In the genomic region with DNA sequence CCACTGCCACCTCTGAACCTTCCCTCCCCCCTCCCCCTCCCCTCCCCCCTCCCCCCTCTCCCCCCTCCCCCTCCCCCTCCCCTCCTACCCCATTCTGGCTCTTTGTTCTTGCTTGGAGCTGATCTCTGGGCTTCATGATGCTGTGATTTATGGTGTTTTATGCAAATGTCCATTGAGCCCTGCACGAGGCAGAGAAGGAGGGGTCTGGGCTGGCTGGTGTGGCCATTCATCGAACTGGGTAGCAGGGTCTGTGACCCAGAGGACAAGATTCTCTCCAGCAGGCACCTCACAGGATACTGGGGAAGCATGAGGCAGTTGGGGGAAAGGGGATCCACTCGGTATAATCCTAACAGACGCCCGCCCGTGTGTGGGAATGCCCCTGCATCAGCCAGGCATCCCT, we compare ENCODE assay signal across 21 mouse cellular contexts.
DNase-seq lines count a peak whose midpoint lies in the region; ATAC-seq and TF ChIP-seq lines count a peak whose summit lies in the region.
"Had no signal": no experiment of that assay in that cellular context is flagged by ENCODE, and none has a peak within 500 bp of the region (broad histone marks: within the 10 kb centered on the region; RNA-seq: fewer than 3 reads in every experiment).

No protein-coding gene starts in this region.

- TF ChIP-seq CTCF in forebrain, postnatal 0 days (IDR thresholded peaks at IDR 0.05; ENCODE audit: low read depth), result no peak

- H3K9ac ChIP-seq in forebrain, embryonic 11.5 days (ENCODE audit: low read length), result peak overlapping the region; percentile 33
- no peak overlapping the region for H3K9ac ChIP-seq in forebrain, postnatal 0 days
- no peak overlapping the region; the same call in 1 of the 2 replicates for H3K9ac ChIP-seq in midbrain, embryonic 13.5 days (replicated peaks)
- no peak overlapping the region for H3K9ac ChIP-seq in midbrain, embryonic 15.5 days
- H3K9ac ChIP-seq in forebrain, embryonic 12.5 days, result no peak overlapping the region
- 0 out of 2 replicates have a peak overlapping the region, but pooled peaks have one; percentile 7 for H3K9ac ChIP-seq in neural tube, embryonic 11.5 days (ENCODE audit: low read length)
- H3K9ac ChIP-seq: intestine, embryonic 15.5 days; stomach, embryonic 15.5 days had no signal

- ATAC-seq in forebrain, embryonic 11.5 days (replicated peaks; ENCODE audit: low FRiP score), result no peak
- ATAC-seq in forebrain, postnatal 0 days, result no peak
- ATAC-seq in midbrain, embryonic 13.5 days, result 0 out of 2 replicates have a peak, but pooled peaks have one; percentile 34
- ATAC-seq in midbrain, embryonic 15.5 days (replicated peaks), result no peak
- ATAC-seq in forebrain, embryonic 12.5 days (ENCODE audit: low FRiP score), result no peak
- ATAC-seq in neural tube, embryonic 11.5 days (ENCODE audit: insufficient read depth, low FRiP score, low TSS enrichment), result peak; percentile 82
- ATAC-seq: CD4-positive, CD25-positive, alpha-beta regulatory T cell, adult 4 months; intestine, embryonic 15.5 days; midbrain, embryonic 16.5 days had no signal

- H3K4me2 ChIP-seq in forebrain, embryonic 11.5 days (ENCODE audit: low read depth, low read length, severe bottlenecking), result no peak overlapping the region
- H3K4me2 ChIP-seq in forebrain, postnatal 0 days (ENCODE audit: low read depth), result no peak overlapping the region
- H3K4me2 ChIP-seq in midbrain, embryonic 13.5 days (replicated peaks), result no peak overlapping the region
- H3K4me2 ChIP-seq in midbrain, embryonic 15.5 days, result no peak overlapping the region
- no peak overlapping the region for H3K4me2 ChIP-seq in forebrain, embryonic 12.5 days
- no peak overlapping the region for H3K4me2 ChIP-seq in neural tube, embryonic 11.5 days (ENCODE audit: low read depth)
- H3K4me2 ChIP-seq: intestine, embryonic 15.5 days; stomach, embryonic 15.5 days had no signal

- DNase-seq in forebrain, embryonic 11.5 days (ENCODE audit: low spot score), result no peak
- no peak for DNase-seq in forebrain, postnatal 0 days
- DNase-seq in neural tube, embryonic 11.5 days (ENCODE audit: low spot score), result peak; percentile 56
- DNase-seq in testis, postnatal 14 days (ENCODE audit: low spot score), result no peak
- no peak for DNase-seq in cerebellum, adult 18-20 months
- DNase-seq: adrenal gland, postnatal 14 days; cerebellum, adult 9-10 months; kidney, adult 8-10 months; kidney, postnatal 10 days; lung, adult 18-20 months; lung, postnatal 10 days; thymus, adult 18-20 months; thymus, postnatal 36 days had no signal

- no peaks in the 10 kb centered on the region for H3K27me3 ChIP-seq in forebrain, embryonic 11.5 days (ENCODE audit: control insufficient read depth, insufficient read depth, low read length)
- no peaks in the 10 kb centered on the region for H3K27me3 ChIP-seq in forebrain, postnatal 0 days (ENCODE audit: insufficient read depth, low read length)
- H3K27me3 ChIP-seq in midbrain, embryonic 13.5 days, result peaks cover 16% of the 10 kb centered on the region; the same call in 1 of the 2 replicates
- no peaks in the 10 kb centered on the region for H3K27me3 ChIP-seq in midbrain, embryonic 15.5 days (replicated peaks)
- H3K27me3 ChIP-seq in forebrain, embryonic 12.5 days, result peaks cover 14% of the 10 kb centered on the region; the same call in 1 of the 2 replicates
- H3K27me3 ChIP-seq in neural tube, embryonic 11.5 days (ENCODE audit: control insufficient read depth, insufficient read depth, low read length), result no peaks in the 10 kb centered on the region
- H3K27me3 ChIP-seq: intestine, embryonic 15.5 days; stomach, embryonic 15.5 days had no signal

- WGBS in forebrain, embryonic 11.5 days, result 58% methylated on average over 6 of the region's 6 CpGs
- 39% methylated on average over 6 of the region's 6 CpGs for WGBS in forebrain, postnatal 0 days
- WGBS in midbrain, embryonic 13.5 days, result 39% methylated on average over 6 of the region's 6 CpGs
- 26% methylated on average over 6 of the region's 6 CpGs for WGBS in midbrain, embryonic 15.5 days
- WGBS in forebrain, embryonic 12.5 days, result 39% methylated on average over 6 of the region's 6 CpGs
- 36% methylated on average over 6 of the region's 6 CpGs for WGBS in neural tube, embryonic 11.5 days

- no peaks in the 10 kb centered on the region for H3K9me3 ChIP-seq in forebrain, embryonic 11.5 days (ENCODE audit: control insufficient read depth, low read length)
- no peaks in the 10 kb centered on the region for H3K9me3 ChIP-seq in forebrain, postnatal 0 days (ENCODE audit: low read length)
- no peaks in the 10 kb centered on the region for H3K9me3 ChIP-seq in midbrain, embryonic 13.5 days
- H3K9me3 ChIP-seq in midbrain, embryonic 15.5 days, result no peaks in the 10 kb centered on the region
- no peaks in the 10 kb centered on the region for H3K9me3 ChIP-seq in forebrain, embryonic 12.5 days
- no peaks in the 10 kb centered on the region for H3K9me3 ChIP-seq in neural tube, embryonic 11.5 days (ENCODE audit: control insufficient read depth, low read length)
- H3K9me3 ChIP-seq: intestine, embryonic 15.5 days; stomach, embryonic 15.5 days had no signal

- H3K4me3 ChIP-seq in forebrain, embryonic 11.5 days (ENCODE audit: low read depth, low read length), result no peak overlapping the region
- H3K4me3 ChIP-seq in forebrain, postnatal 0 days (ENCODE audit: low read depth, low read length), result no peak overlapping the region
- H3K4me3 ChIP-seq in midbrain, embryonic 13.5 days (replicated peaks), result no peak overlapping the region
- no peak overlapping the region for H3K4me3 ChIP-seq in midbrain, embryonic 15.5 days
- no peak overlapping the region for H3K4me3 ChIP-seq in forebrain, embryonic 12.5 days (replicated peaks)
- H3K4me3 ChIP-seq in neural tube, embryonic 11.5 days (ENCODE audit: low read depth, low read length), result no peak overlapping the region
- H3K4me3 ChIP-seq: intestine, embryonic 15.5 days; myocyte; stomach, embryonic 15.5 days had no signal

- H3K27ac ChIP-seq in forebrain, embryonic 11.5 days (ENCODE audit: low read depth, low read length), result no peak overlapping the region
- no peak overlapping the region for H3K27ac ChIP-seq in forebrain, postnatal 0 days (ENCODE audit: low read depth, low read length)
- no peak overlapping the region for H3K27ac ChIP-seq in midbrain, embryonic 13.5 days
- no peak overlapping the region for H3K27ac ChIP-seq in midbrain, embryonic 15.5 days
- H3K27ac ChIP-seq in forebrain, embryonic 12.5 days, result peak overlapping the region; percentile 9; the same call in 1 of the 2 replicates
- peak overlapping the region; percentile 69 for H3K27ac ChIP-seq in neural tube, embryonic 11.5 days (ENCODE audit: low read depth, low read length)
- H3K27ac ChIP-seq: intestine, embryonic 15.5 days; stomach, embryonic 15.5 days had no signal

- peaks cover 18% of the 10 kb centered on the region for H3K4me1 ChIP-seq in forebrain, embryonic 11.5 days (replicated peaks; ENCODE audit: control insufficient read depth, insufficient read depth, low read length)
- H3K4me1 ChIP-seq in forebrain, postnatal 0 days (ENCODE audit: insufficient read depth), result peaks cover 10% of the 10 kb centered on the region; the same call in 1 of the 2 replicates
- peaks cover 29% of the 10 kb centered on the region for H3K4me1 ChIP-seq in midbrain, embryonic 13.5 days (replicated peaks)
- H3K4me1 ChIP-seq in midbrain, embryonic 15.5 days, result peaks cover 23% of the 10 kb centered on the region
- peaks cover 36% of the 10 kb centered on the region for H3K4me1 ChIP-seq in forebrain, embryonic 12.5 days
- H3K4me1 ChIP-seq in neural tube, embryonic 11.5 days (ENCODE audit: control insufficient read depth, insufficient read depth, low read length), result peaks cover 9% of the 10 kb centered on the region
- H3K4me1 ChIP-seq: intestine, embryonic 15.5 days; stomach, embryonic 15.5 days had no signal

- H3K36me3 ChIP-seq in forebrain, embryonic 11.5 days (ENCODE audit: control insufficient read depth, insufficient read depth, low read length), result no peaks in the 10 kb centered on the region
- H3K36me3 ChIP-seq in forebrain, postnatal 0 days (ENCODE audit: insufficient read depth), result no peaks in the 10 kb centered on the region
- H3K36me3 ChIP-seq in midbrain, embryonic 13.5 days, result no peaks in the 10 kb centered on the region
- no peaks in the 10 kb centered on the region for H3K36me3 ChIP-seq in midbrain, embryonic 15.5 days (replicated peaks)
- no peaks in the 10 kb centered on the region for H3K36me3 ChIP-seq in forebrain, embryonic 12.5 days (replicated peaks)
- H3K36me3 ChIP-seq in neural tube, embryonic 11.5 days (ENCODE audit: control insufficient read depth, insufficient read depth, low read length), result no peaks in the 10 kb centered on the region
- H3K36me3 ChIP-seq: intestine, embryonic 15.5 days; stomach, embryonic 15.5 days had no signal

Comparison
In these comparisons a context has a peak if more than half of its experiments do, and no peak if none do; other contexts are left out.
1. ATAC-seq: peak in midbrain, embryonic 13.5 days (single experiment) and neural tube, embryonic 11.5 days (single experiment); none in forebrain, embryonic 11.5 days (single experiment), forebrain, postnatal 0 days (single experiment), midbrain, embryonic 15.5 days (single experiment) and forebrain, embryonic 12.5 days (single experiment).
2. H3K27ac ChIP-seq: peak in forebrain, embryonic 12.5 days (single experiment) and neural tube, embryonic 11.5 days (single experiment); none in forebrain, embryonic 11.5 days (single experiment), forebrain, postnatal 0 days (single experiment), midbrain, embryonic 13.5 days (single experiment) and midbrain, embryonic 15.5 days (single experiment).
3. H3K9ac ChIP-seq: peak in forebrain, embryonic 11.5 days (single experiment) and neural tube, embryonic 11.5 days (single experiment); none in forebrain, postnatal 0 days (single experiment), midbrain, embryonic 13.5 days (single experiment), midbrain, embryonic 15.5 days (single experiment) and forebrain, embryonic 12.5 days (single experiment).